Mouse (Mus musculus) G1E (cell line): ENCODE measurements around the gene Mcm3. TPM values are rescaled to one million over a fixed set of nuclear protein-coding genes. Genes with fewer than 3 reads are reported as not detected.

ENCODE experiments used
- ATAC-seq: 2 replicates; pipeline ENCODE4 v1.8.0; 2016; ENCODE audit warnings: mild to moderate bottlenecking; ENCODE audit not compliant: insufficient number of reproducible peaks, poor library complexity, low FRiP score, severe bottlenecking; ENCODE audit errors: extremely low read depth
- DNase-seq: peaks from one replicate; pipeline ENCODE4 v3.0.0; 2012; ENCODE audit warnings: low spot score
- H3K27me3 ChIP-seq: 2 replicates; pipeline ENCODE4 v1.6.1; 2012; ENCODE audit warnings: mild to moderate bottlenecking, low read length, inconsistent platforms; ENCODE audit not compliant: insufficient read depth
- H3K36me3 ChIP-seq: replicated peaks from 2 replicates; pipeline ENCODE3; 2012; ENCODE audit warnings: mild to moderate bottlenecking, inconsistent platforms
- H3K4me1 ChIP-seq: 2 replicates; pipeline ENCODE4 v1.6.1; 2012; ENCODE audit warnings: low read depth, low read length, inconsistent platforms, mixed read lengths; ENCODE audit not compliant: insufficient read depth
- H3K4me3 ChIP-seq: 2 replicates; pipeline ENCODE4 v1.5.1; 2012; ENCODE audit warnings: low read depth, mild to moderate bottlenecking, inconsistent platforms, low read length, moderate library complexity, mixed read lengths
- H3K9me3 ChIP-seq: replicated peaks from 2 replicates; pipeline ENCODE4 v1.6.1; 2012; ENCODE audit warnings: inconsistent platforms
- CTCF ChIP-seq: IDR thresholded peaks from 2 replicates; pipeline ENCODE4 v1.5.1; 2012; ENCODE audit warnings: low read depth, low read length, inconsistent platforms, mixed read lengths
- GATA1 ChIP-seq: IDR thresholded peaks from 2 replicates; pipeline ENCODE4 v1.6.1; 2012; ENCODE audit warnings: borderline replicate concordance, low read length, inconsistent platforms, mixed read lengths
- GATA2 ChIP-seq: IDR thresholded peaks from 2 replicates; pipeline ENCODE4 v1.6.1; 2012; ENCODE audit warnings: low read depth, low read length, inconsistent platforms, borderline replicate concordance
- POLR2AphosphoS5 ChIP-seq: IDR thresholded peaks from 2 replicates; pipeline ENCODE4 v1.6.1; 2012; ENCODE audit warnings: low read depth, low read length, inconsistent platforms; ENCODE audit not compliant: insufficient replicate concordance
- TAL1 ChIP-seq: conservative IDR thresholded peaks from 2 replicates; pipeline ENCODE4 v1.6.1; 2012; ENCODE audit warnings: low read depth, low read length, inconsistent platforms, mixed read lengths
- polyA plus RNA-seq: library from polyadenylated mRNA; stranded (reverse); fragments of >175 nt; gene quantifications from 2 replicates; pipeline ENCODE4 v1.2.3, GENCODE M21; 2012
- total RNA-seq, 2 experiments: library from RNA; stranded (forward) in 1 of 2; stranded (reverse) in 1 of 2; fragments of 200-1000 nt in 1 of 2; fragments of >200 nt in 1 of 2; fragmentation: Nextera tagmentation in 1 of 2; gene quantifications; 2 replicates each; pipeline ENCODE4 v1.2.3; 2014 to 2017

The Mcm3 gene
- total and polyA plus RNA-seq, 3 experiments: 133 to 582 (median 341) TPM

DNA sequence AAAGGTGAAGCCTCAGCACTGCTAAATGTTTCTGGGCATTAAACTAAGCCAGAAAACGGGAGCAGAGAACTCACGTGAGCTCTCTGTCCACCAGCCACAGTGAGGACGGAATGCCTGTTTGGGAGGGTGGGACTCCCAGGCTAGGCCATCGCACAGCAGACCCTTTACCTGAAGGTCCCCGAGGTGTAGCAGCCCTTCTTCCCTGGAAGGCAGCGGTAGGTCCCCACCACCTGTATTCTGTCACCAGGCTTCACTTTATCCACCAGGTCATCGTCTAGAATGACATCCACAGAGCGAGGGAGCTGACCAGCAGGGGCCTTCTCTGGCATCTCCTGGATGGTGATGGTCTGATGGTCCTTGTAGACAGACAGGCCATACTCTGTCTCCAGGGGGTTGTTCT is 5.6 kb downstream of the Mcm3 start:
- no peak for ATAC-seq

DNA sequence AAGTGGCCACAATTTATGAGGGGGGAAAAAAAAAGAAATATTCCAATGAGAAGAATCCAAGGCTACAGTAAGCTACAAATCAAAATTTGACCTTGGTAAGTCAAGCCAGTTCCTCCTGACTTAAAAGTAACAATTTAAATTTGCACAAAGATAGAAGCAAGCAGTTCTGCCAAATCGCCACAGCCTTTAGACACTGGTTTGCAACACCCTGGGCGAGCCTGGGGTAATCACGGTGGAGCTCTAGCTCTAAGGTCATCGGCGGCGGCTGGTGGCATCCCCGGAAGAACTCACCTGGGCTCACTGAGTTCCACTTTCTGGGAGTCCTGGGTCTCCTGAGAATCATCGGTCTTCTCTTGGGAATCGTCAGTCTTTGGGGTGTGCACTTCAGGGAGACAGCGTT is 15.6 kb downstream of the Mcm3 start:
- Histone ChIP-seq H3K36me3 (peaks cover 99% of the 10 kb centered on the region), H3K27me3 (no peaks in the 10 kb centered on the region), H3K4me3 (no peak overlapping the region), H3K4me1 (peaks cover 23% of the 10 kb centered on the region), H3K9me3 (no peaks in the 10 kb centered on the region)
- ATAC-seq: no peak
- TF ChIP-seq CTCF: no peak
- TF ChIP-seq POLR2AphosphoS5: no peak
- no peak for TF ChIP-seq TAL1
- TF ChIP-seq GATA1: no peak
- TF ChIP-seq GATA2: no peak
- DNase-seq: no peak

More for the DNA sequence above, 5.6 kb downstream of the Mcm3 start:
- DNase-seq: no peak
- Histone ChIP-seq H3K4me3 (no peak overlapping the region; the same call in 1 of the 2 replicates), H3K27me3 (no peaks in the 10 kb centered on the region), H3K9me3 (no peaks in the 10 kb centered on the region), H3K36me3 (peaks cover 93% of the 10 kb centered on the region), H3K4me1 (peaks cover 73% of the 10 kb centered on the region)
- TF ChIP-seq GATA2: no peak
- no peak for TF ChIP-seq POLR2AphosphoS5
- no peak for TF ChIP-seq CTCF
- TF ChIP-seq GATA1: no peak
- TF ChIP-seq TAL1: no peak

DNA sequence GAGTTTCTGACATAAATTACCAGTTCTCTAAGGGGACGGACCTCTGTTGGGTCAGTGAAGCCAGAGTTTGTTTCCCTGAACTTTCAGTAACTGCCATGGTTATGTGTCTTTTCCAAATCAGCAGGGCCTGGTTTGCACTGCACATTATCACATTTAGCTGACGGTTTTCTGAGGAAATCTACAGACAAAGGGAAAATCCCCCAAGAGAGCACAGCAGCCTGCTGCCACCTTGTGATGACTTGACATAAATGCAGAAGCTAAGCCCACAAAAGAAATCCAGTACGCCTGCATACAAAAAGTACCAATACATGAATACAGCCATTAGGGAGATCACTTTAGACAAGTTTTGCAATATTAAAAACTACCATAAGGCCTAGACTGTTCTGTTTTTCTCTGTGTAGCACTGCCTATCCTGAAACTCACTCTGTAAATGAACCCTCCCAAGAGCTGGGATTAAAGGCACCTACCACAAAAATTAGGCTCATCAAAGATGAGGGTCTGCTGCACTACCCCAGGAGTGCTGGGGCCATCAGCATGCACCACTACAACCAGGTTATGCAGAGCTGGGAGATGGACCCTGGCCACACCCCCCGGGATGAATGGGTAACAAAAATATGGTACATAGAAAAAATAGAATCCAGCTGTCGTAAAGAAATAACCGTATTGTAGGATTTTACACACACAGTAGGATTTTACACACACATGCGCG is 18.3 kb downstream of the Mcm3 start:
- Histone ChIP-seq H3K36me3 (peaks cover 95% of the 10 kb centered on the region), H3K9me3 (no peaks in the 10 kb centered on the region), H3K27me3 (no peaks in the 10 kb centered on the region), H3K4me1 (peaks cover 16% of the 10 kb centered on the region), H3K4me3 (no peak overlapping the region)
- ATAC-seq: no peak
- DNase-seq: no peak
- no peak for TF ChIP-seq CTCF
- TF ChIP-seq GATA2: no peak

DNA sequence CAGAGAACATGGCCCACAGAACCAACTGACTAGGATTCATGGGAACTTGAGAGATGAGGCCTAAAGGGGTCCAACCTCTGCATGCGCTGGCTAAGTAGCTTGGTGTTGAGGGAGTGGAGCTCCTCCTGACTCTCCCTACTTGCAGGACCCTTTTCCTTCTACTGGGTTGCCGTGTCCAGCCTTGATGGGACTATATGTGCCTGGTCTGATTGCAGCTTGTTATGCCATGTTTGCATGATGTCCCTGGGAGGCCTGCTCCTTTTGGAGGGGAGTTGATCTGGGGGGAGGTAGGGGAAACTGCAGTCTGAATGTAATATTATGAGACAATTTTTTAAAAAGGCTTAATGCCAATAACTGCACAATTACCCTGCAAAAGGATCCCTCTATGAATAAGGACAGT is 18.8 kb downstream of the Mcm3 start:
- no peaks in the 10 kb centered on the region for H3K27me3 ChIP-seq
- ATAC-seq (no peak), DNase-seq (no peak)
- H3K36me3 ChIP-seq: peaks cover 90% of the 10 kb centered on the region
- H3K9me3 ChIP-seq: no peaks in the 10 kb centered on the region
- H3K4me3 ChIP-seq: no peak overlapping the region
- H3K4me1 ChIP-seq: peaks cover 16% of the 10 kb centered on the region
- TF ChIP-seq TAL1 (no peak), GATA1 (no peak), CTCF (no peak), GATA2 (no peak), POLR2AphosphoS5 (no peak)

DNA sequence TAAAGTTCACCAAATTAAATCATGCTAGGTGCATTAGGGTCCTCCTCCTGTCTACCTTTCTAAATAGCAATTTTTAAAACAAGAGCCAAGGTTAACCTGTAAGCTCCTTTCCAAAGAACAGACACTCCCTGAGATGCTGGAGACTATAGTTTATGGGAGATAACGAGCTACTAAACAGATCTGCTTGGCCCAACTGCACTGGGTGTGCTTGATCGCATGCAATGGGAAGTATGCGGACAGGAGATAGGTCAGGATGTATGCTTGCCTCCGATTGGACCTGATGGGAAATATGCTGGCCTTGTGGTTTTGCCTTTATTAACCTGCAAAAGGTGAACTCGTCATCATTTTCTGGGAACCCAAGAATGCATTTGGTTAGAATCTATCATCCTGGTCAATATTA is 24.9 kb downstream of the Mcm3 start:
- peaks cover 30% of the 10 kb centered on the region for H3K36me3 ChIP-seq
- ATAC-seq (no peak), DNase-seq (no peak)
- TF ChIP-seq GATA1: no peak
- no peak for TF ChIP-seq TAL1
- no peak for TF ChIP-seq POLR2AphosphoS5
- no peak for TF ChIP-seq CTCF
- TF ChIP-seq GATA2: no peak
- H3K27me3 ChIP-seq: peaks cover 8% of the 10 kb centered on the region
- no peak overlapping the region for H3K4me3 ChIP-seq
- H3K9me3 ChIP-seq: no peaks in the 10 kb centered on the region
- H3K4me1 ChIP-seq: no peaks in the 10 kb centered on the region

DNA sequence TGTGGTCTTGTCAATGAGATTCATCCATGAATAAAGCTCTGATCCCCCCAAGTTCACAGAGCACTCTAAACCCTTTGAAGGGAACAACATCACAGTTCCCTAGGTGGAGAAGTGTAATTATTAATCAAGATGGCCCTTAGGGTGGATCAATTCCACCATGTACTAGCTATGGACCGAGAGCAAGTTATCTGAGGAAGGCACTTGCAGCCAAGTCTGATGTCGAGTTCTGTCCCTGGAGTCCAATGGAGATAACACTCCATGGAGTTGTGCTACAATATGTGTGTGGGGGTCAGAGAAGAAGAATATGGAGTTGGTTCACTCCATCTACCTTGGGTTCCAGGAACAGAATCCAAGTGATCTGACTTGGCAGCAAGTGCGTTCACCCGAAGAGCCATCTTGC is 25.4 kb downstream of the Mcm3 start:
- H3K36me3 ChIP-seq: peaks cover 25% of the 10 kb centered on the region
- ATAC-seq: no peak
- H3K9me3 ChIP-seq: no peaks in the 10 kb centered on the region
- TF ChIP-seq CTCF (no peak), GATA2 (no peak), TAL1 (no peak), POLR2AphosphoS5 (no peak), GATA1 (no peak)
- no peaks in the 10 kb centered on the region for H3K4me1 ChIP-seq
- H3K27me3 ChIP-seq: peaks cover 12% of the 10 kb centered on the region
- DNase-seq: no peak
- H3K4me3 ChIP-seq: no peak overlapping the region
